Mouse (Mus musculus): ENCODE measurements around the gene Actr1a. TPM values are rescaled to one million over a fixed set of nuclear protein-coding genes. Genes with fewer than 3 reads are reported as not detected.

Gene Actr1a
- polyA plus RNA-seq, 1 experiment from 2014 or later: 338 TPM

GRCm38 (mm10) chr19:46367798-46368590 lies 27.6 kb downstream of the Actr1a start:
- H3K27ac ChIP-seq (replicated peaks): no peak overlapping the region
- H3K9me3 ChIP-seq: no peaks in the 10 kb centered on the region
- no peak overlapping the region for H3K4me2 ChIP-seq
- 92% methylated on average over 23 of the region's 23 CpGs for WGBS
- H3K9ac ChIP-seq: no peak overlapping the region
- H3K4me3 ChIP-seq: no peak overlapping the region
- no peaks in the 10 kb centered on the region for H3K36me3 ChIP-seq
- ATAC-seq (ENCODE audit: low FRiP score, low read depth): no peak
- H3K4me1 ChIP-seq (replicated peaks): no peaks in the 10 kb centered on the region
- H3K27me3 ChIP-seq: no peaks in the 10 kb centered on the region

GRCm38 (mm10) chr19:46363294-46364009 lies 32.1 kb downstream of the Actr1a start:
- Histone ChIP-seq H3K4me1 (replicated peaks) (no peaks in the 10 kb centered on the region), H3K4me2 (no peak overlapping the region), H3K27ac (replicated peaks) (no peak overlapping the region), H3K9ac (no peak overlapping the region), H3K27me3 (peaks cover under 1% of the 10 kb centered on the region; the same call in 1 of the 2 replicates), H3K36me3 (no peaks in the 10 kb centered on the region), H3K9me3 (no peaks in the 10 kb centered on the region), H3K4me3 (no peak overlapping the region)
- 90% methylated on average over 11 of the region's 11 CpGs for WGBS
- no peak for ATAC-seq (ENCODE audit: low FRiP score, low read depth)

GRCm38 (mm10) chr19:46362104-46362503 lies 33.4 kb downstream of the Actr1a start:
- 83% methylated on average over 8 of the region's 8 CpGs for WGBS

GRCm38 (mm10) chr19:46358381-46358780 lies 37.2 kb downstream of the Actr1a start:
- ATAC-seq (ENCODE audit: low FRiP score, low read depth): no peak
- H3K4me3 ChIP-seq: no peak overlapping the region
- no peak overlapping the region for H3K9ac ChIP-seq
- H3K4me2 ChIP-seq: 0 out of 2 replicates have a peak overlapping the region, but pooled peaks have one; percentile 89
- H3K27ac ChIP-seq (replicated peaks): no peak overlapping the region
- peaks cover 12% of the 10 kb centered on the region for H3K4me1 ChIP-seq (replicated peaks)
- H3K36me3 ChIP-seq: no peaks in the 10 kb centered on the region
- 62% methylated on average over 4 of the region's 4 CpGs for WGBS
- H3K27me3 ChIP-seq: peaks cover 3% of the 10 kb centered on the region; the same call in 1 of the 2 replicates
- no peaks in the 10 kb centered on the region for H3K9me3 ChIP-seq

More at GRCm38 (mm10) chr19:46362104-46362503, 33.4 kb downstream of the Actr1a start:
- no peak overlapping the region for H3K9ac ChIP-seq
- H3K4me3 ChIP-seq: no peak overlapping the region
- peaks cover 3% of the 10 kb centered on the region; the same call in 1 of the 2 replicates for H3K27me3 ChIP-seq
- no peaks in the 10 kb centered on the region for H3K9me3 ChIP-seq
- H3K4me1 ChIP-seq (replicated peaks): peaks cover 10% of the 10 kb centered on the region
- no peak for ATAC-seq (ENCODE audit: low FRiP score, low read depth)
- H3K4me2 ChIP-seq: no peak overlapping the region
- H3K36me3 ChIP-seq: no peaks in the 10 kb centered on the region
- no peak overlapping the region for H3K27ac ChIP-seq (replicated peaks)

GRCm38 (mm10) chr19:46357344-46358280 lies 37.9 kb downstream of the Actr1a start:
- Histone ChIP-seq H3K27ac (replicated peaks) (no peak overlapping the region), H3K4me1 (replicated peaks) (peaks cover 12% of the 10 kb centered on the region), H3K27me3 (peaks cover 3% of the 10 kb centered on the region; the same call in 1 of the 2 replicates), H3K9ac (peak overlapping the region; percentile 71), H3K4me3 (peak overlapping the region; percentile 64), H3K9me3 (no peaks in the 10 kb centered on the region), H3K36me3 (no peaks in the 10 kb centered on the region), H3K4me2 (peak overlapping the region; percentile 89)
- ATAC-seq (ENCODE audit: low FRiP score, low read depth): no peak
- 20% methylated on average over 25 of the region's 25 CpGs for WGBS

GRCm38 (mm10) chr19:46356701-46357138 lies 38.8 kb downstream of the Actr1a start:
- H3K27me3 ChIP-seq: peaks cover 3% of the 10 kb centered on the region; the same call in 1 of the 2 replicates
- H3K4me2 ChIP-seq: peak overlapping the region; percentile 89
- no peaks in the 10 kb centered on the region for H3K36me3 ChIP-seq
- peak; percentile 94 for ATAC-seq (ENCODE audit: low FRiP score, low read depth)
- no peaks in the 10 kb centered on the region for H3K9me3 ChIP-seq
- peak overlapping the region; percentile 50; the same call in 1 of the 2 replicates for H3K27ac ChIP-seq (replicated peaks)
- under 1% methylated on average over 29 of the region's 29 CpGs for WGBS
- H3K4me1 ChIP-seq (replicated peaks): peaks cover 12% of the 10 kb centered on the region
- H3K4me3 ChIP-seq: peak overlapping the region; percentile 64
- H3K9ac ChIP-seq: peak overlapping the region; percentile 71

- no peak for ATAC-seq (ENCODE audit: low FRiP score, low read depth)
- H3K4me1 ChIP-seq (replicated peaks): peaks cover 26% of the 10 kb centered on the region
- H3K27me3 ChIP-seq: no peaks in the 10 kb centered on the region; the same call in 1 of the 2 replicates
These were observed 45.2 kb downstream of the Actr1a start, which contains the start of gene 2310034G01Rik for GRCm38 (mm10) chr19:46350168-46350932. Gene 2310034G01Rik, minus strand, starts transcription at chr19:46350302.

GRCm38 (mm10) chr19:46349550-46349949 lies 46.0 kb downstream of the Actr1a start:
- Histone ChIP-seq H3K4me1 (replicated peaks) (peaks cover 26% of the 10 kb centered on the region), H3K9ac (peak overlapping the region; percentile 81), H3K27ac (replicated peaks) (peak overlapping the region; percentile 94), H3K27me3 (no peaks in the 10 kb centered on the region; the same call in 1 of the 2 replicates), H3K9me3 (no peaks in the 10 kb centered on the region), H3K4me3 (peak overlapping the region; percentile 58), H3K36me3 (no peaks in the 10 kb centered on the region), H3K4me2 (peak overlapping the region; percentile 75)
- 26% methylated on average over 6 of the region's 6 CpGs for WGBS
- peak; percentile 32 for ATAC-seq (ENCODE audit: low FRiP score, low read depth)

More at GRCm38 (mm10) chr19:46350168-46350932, 45.2 kb downstream of the Actr1a start, which contains the start of gene 2310034G01Rik:
- H3K9ac ChIP-seq: peak within 1 kb of the TSS; percentile 81
- H3K27ac ChIP-seq (replicated peaks): peak within 1 kb of the TSS; percentile 94
- WGBS: 63% methylated on average over 10 of the region's 10 CpGs
- peak within 1 kb of the TSS; percentile 75 for H3K4me2 ChIP-seq
- H3K9me3 ChIP-seq: no peaks in the 10 kb centered on the region
- H3K36me3 ChIP-seq: no peaks in the 10 kb centered on the region
- H3K4me3 ChIP-seq: peak within 1 kb of the TSS; percentile 58

GRCm38 (mm10) chr19:46348761-46349458 lies 46.6 kb downstream of the Actr1a start:
- H3K4me3 ChIP-seq: peak overlapping the region; percentile 58
- H3K27me3 ChIP-seq: no peaks in the 10 kb centered on the region; the same call in 1 of the 2 replicates
- peak overlapping the region; percentile 75 for H3K4me2 ChIP-seq
- ATAC-seq (ENCODE audit: low FRiP score, low read depth): peak; percentile 94
- H3K36me3 ChIP-seq: no peaks in the 10 kb centered on the region
- H3K9me3 ChIP-seq: no peaks in the 10 kb centered on the region
- H3K4me1 ChIP-seq (replicated peaks): peaks cover 26% of the 10 kb centered on the region
- H3K9ac ChIP-seq: peak overlapping the region; percentile 81
- WGBS: 1% methylated on average over 77 of the region's 78 CpGs
- H3K27ac ChIP-seq (replicated peaks): peak overlapping the region; percentile 94
